In genomic region chr3:21678265-21678664, GRCm38 (mm10) we compare ENCODE assay signal across 25 mouse cellular contexts.
DNase-seq lines count a peak whose midpoint lies in the region; ATAC-seq and TF ChIP-seq lines count a peak whose summit lies in the region.
"Had no signal": no experiment of that assay in that cellular context is flagged by ENCODE, and none has a peak within 500 bp of the region (broad histone marks: within the 10 kb centered on the region; RNA-seq: fewer than 3 reads in every experiment).

No protein-coding gene starts in this region.

- TF ChIP-seq CTCF in liver, adult 2 months (IDR thresholded peaks at IDR 0.05; ENCODE audit: low read depth, low read length) = no peak
- no peak for TF ChIP-seq CTCF in intestine, postnatal 0 days (IDR thresholded peaks at IDR 0.05; ENCODE audit: low read depth)
- TF ChIP-seq CTCF in stomach, postnatal 0 days (IDR thresholded peaks at IDR 0.05; ENCODE audit: low read depth) = no peak

- no peak overlapping the region for H3K9ac ChIP-seq in liver, adult 2 months (ENCODE audit: low read depth, low read length)
- H3K9ac ChIP-seq in liver, embryonic 12.5 days = no peak overlapping the region
- H3K9ac ChIP-seq in intestine, embryonic 15.5 days = no peak overlapping the region
- H3K9ac ChIP-seq in intestine, postnatal 0 days (ENCODE audit: low read depth, low read length) = no peak overlapping the region
- H3K9ac ChIP-seq in stomach, postnatal 0 days (ENCODE audit: low read length) = no peak overlapping the region
- H3K9ac ChIP-seq in midbrain, embryonic 16.5 days (ENCODE audit: low read depth, low read length) = no peak overlapping the region
- H3K9ac ChIP-seq: embryonic facial prominence, embryonic 12.5 days had no signal

- no peak for ATAC-seq in liver, embryonic 12.5 days
- peak; percentile 53; the same call in 1 of the 2 replicates for ATAC-seq in intestine, embryonic 15.5 days
- peak; percentile 67 for ATAC-seq in intestine, postnatal 0 days
- ATAC-seq in stomach, postnatal 0 days (ENCODE audit: low FRiP score, low TSS enrichment) = peak; percentile 26; the same call in 1 of the 2 replicates
- ATAC-seq in midbrain, embryonic 16.5 days = no peak
- ATAC-seq: activated CD4-positive, CD25-positive, alpha-beta regulatory T cell, adult 4 months; CD4-positive, CD25-positive, alpha-beta regulatory T cell, adult 4 months; forebrain, embryonic 14.5 days; forebrain, embryonic 16.5 days; Patski had no signal

- H3K9me3 ChIP-seq in liver, embryonic 12.5 days (replicated peaks) = no peaks in the 10 kb centered on the region
- no peaks in the 10 kb centered on the region for H3K9me3 ChIP-seq in intestine, embryonic 15.5 days
- no peaks in the 10 kb centered on the region for H3K9me3 ChIP-seq in intestine, postnatal 0 days (ENCODE audit: control insufficient read depth)
- no peaks in the 10 kb centered on the region for H3K9me3 ChIP-seq in stomach, postnatal 0 days (ENCODE audit: control insufficient read depth, low read length)
- H3K9me3 ChIP-seq in midbrain, embryonic 16.5 days (replicated peaks; ENCODE audit: control insufficient read depth, low read length, poor library complexity, severe bottlenecking) = 0 out of 2 replicates have a peak, but pooled peaks cover 3% of the 10 kb centered on the region
- H3K9me3 ChIP-seq: embryonic facial prominence, embryonic 10.5 days; embryonic facial prominence, embryonic 12.5 days; G1E had no signal

- H3K4me1 ChIP-seq in liver, adult 2 months (ENCODE audit: control insufficient read depth, insufficient read depth, low read length) = no peaks in the 10 kb centered on the region
- H3K4me1 ChIP-seq in liver, embryonic 12.5 days = no peaks in the 10 kb centered on the region
- no peaks in the 10 kb centered on the region for H3K4me1 ChIP-seq in intestine, embryonic 15.5 days (replicated peaks)
- H3K4me1 ChIP-seq in intestine, postnatal 0 days (replicated peaks; ENCODE audit: control insufficient read depth, insufficient read depth, low read length) = no peaks in the 10 kb centered on the region
- H3K4me1 ChIP-seq in stomach, postnatal 0 days (replicated peaks; ENCODE audit: control insufficient read depth, insufficient read depth) = no peaks in the 10 kb centered on the region
- H3K4me1 ChIP-seq in midbrain, embryonic 16.5 days (ENCODE audit: control insufficient read depth, insufficient read depth, low read length) = no peaks in the 10 kb centered on the region
- H3K4me1 ChIP-seq: embryonic facial prominence, embryonic 10.5 days; embryonic facial prominence, embryonic 12.5 days had no signal

- H3K4me3 ChIP-seq in liver, adult 2 months (ENCODE audit: insufficient read depth, low read depth, low read length) = no peak overlapping the region
- no peak overlapping the region for H3K4me3 ChIP-seq in liver, embryonic 12.5 days
- no peak overlapping the region for H3K4me3 ChIP-seq in intestine, embryonic 15.5 days (replicated peaks)
- no peak overlapping the region for H3K4me3 ChIP-seq in intestine, postnatal 0 days (ENCODE audit: low read depth, low read length)
- H3K4me3 ChIP-seq in stomach, postnatal 0 days (ENCODE audit: low read depth, low read length) = no peak overlapping the region
- no peak overlapping the region for H3K4me3 ChIP-seq in midbrain, embryonic 16.5 days (ENCODE audit: low read depth, low read length)
- H3K4me3 ChIP-seq: embryonic facial prominence, embryonic 10.5 days; embryonic facial prominence, embryonic 12.5 days had no signal

- no peak for TF ChIP-seq POLR2A in liver, adult 2 months (IDR thresholded peaks at IDR 0.05; ENCODE audit: extremely low read depth, insufficient read depth, low read length)

- TF ChIP-seq EP300 in stomach, postnatal 0 days (optimal IDR thresholded peaks at IDR 0.05) = no peak

- DNase-seq in liver, adult 2 months (ENCODE audit: extremely low read depth, low read depth, low spot score) = peak; percentile 6
- DNase-seq in stomach, postnatal 0 days (ENCODE audit: low spot score) = no peak
- no peak for DNase-seq in layer of hippocampus, adult 9-11 months
- DNase-seq: adrenal gland, adult 8-10 months; adrenal gland, postnatal 14 days; adrenal gland, postnatal 36 days; B cell, adult 2 months; cerebellum, adult 11-12 months; cerebellum, adult 2 months; cerebellum, adult 9-10 months; cerebellum, postnatal 10 days; cerebellum, postnatal 25 days had no signal

- H3K79me2 ChIP-seq in liver, adult 2 months (ENCODE audit: control insufficient read depth, insufficient read depth, low read length) = no peaks in the 10 kb centered on the region

- H3K4me2 ChIP-seq in liver, embryonic 12.5 days = no peak overlapping the region
- no peak overlapping the region for H3K4me2 ChIP-seq in intestine, embryonic 15.5 days (replicated peaks)
- no peak overlapping the region for H3K4me2 ChIP-seq in intestine, postnatal 0 days (replicated peaks; ENCODE audit: low read depth)
- H3K4me2 ChIP-seq in stomach, postnatal 0 days (replicated peaks; ENCODE audit: low read depth) = no peak overlapping the region
- no peak overlapping the region for H3K4me2 ChIP-seq in midbrain, embryonic 16.5 days (ENCODE audit: low read length)
- H3K4me2 ChIP-seq: embryonic facial prominence, embryonic 12.5 days had no signal

- H3K27ac ChIP-seq in liver, adult 2 months (replicated peaks; ENCODE audit: insufficient read depth, low read depth, low read length) = no peak overlapping the region
- no peak overlapping the region for H3K27ac ChIP-seq in liver, embryonic 12.5 days
- H3K27ac ChIP-seq in intestine, embryonic 15.5 days = no peak overlapping the region
- no peak overlapping the region for H3K27ac ChIP-seq in intestine, postnatal 0 days (ENCODE audit: low read depth, low read length)
- H3K27ac ChIP-seq in stomach, postnatal 0 days (replicated peaks) = no peak overlapping the region
- H3K27ac ChIP-seq in midbrain, embryonic 16.5 days (ENCODE audit: low read length) = no peak overlapping the region
- H3K27ac ChIP-seq: embryonic facial prominence, embryonic 10.5 days; embryonic facial prominence, embryonic 12.5 days had no signal

- no peaks in the 10 kb centered on the region for H3K36me3 ChIP-seq in liver, adult 2 months (ENCODE audit: control insufficient read depth, insufficient read depth, low read length)
- H3K36me3 ChIP-seq in liver, embryonic 12.5 days = no peaks in the 10 kb centered on the region
- H3K36me3 ChIP-seq in intestine, embryonic 15.5 days = no peaks in the 10 kb centered on the region
- no peaks in the 10 kb centered on the region for H3K36me3 ChIP-seq in intestine, postnatal 0 days (ENCODE audit: control insufficient read depth, insufficient read depth)
- H3K36me3 ChIP-seq in stomach, postnatal 0 days (ENCODE audit: control insufficient read depth, insufficient read depth, low read length) = no peaks in the 10 kb centered on the region
- H3K36me3 ChIP-seq in midbrain, embryonic 16.5 days (ENCODE audit: control insufficient read depth, insufficient read depth, low read length) = no peaks in the 10 kb centered on the region
- H3K36me3 ChIP-seq: embryonic facial prominence, embryonic 10.5 days; embryonic facial prominence, embryonic 12.5 days; G1E had no signal

- H3K27me3 ChIP-seq in liver, adult 2 months (ENCODE audit: control insufficient read depth, insufficient read depth, low read length) = no peaks in the 10 kb centered on the region
- no peaks in the 10 kb centered on the region for H3K27me3 ChIP-seq in liver, embryonic 12.5 days (replicated peaks)
- H3K27me3 ChIP-seq in intestine, embryonic 15.5 days (replicated peaks) = no peaks in the 10 kb centered on the region
- no peaks in the 10 kb centered on the region for H3K27me3 ChIP-seq in intestine, postnatal 0 days (replicated peaks; ENCODE audit: control insufficient read depth, insufficient read depth, low read length)
- H3K27me3 ChIP-seq in stomach, postnatal 0 days (ENCODE audit: control insufficient read depth, insufficient read depth, low read length) = no peaks in the 10 kb centered on the region
- H3K27me3 ChIP-seq in midbrain, embryonic 16.5 days (ENCODE audit: control insufficient read depth, insufficient read depth, low read depth, low read length) = no peaks in the 10 kb centered on the region
- H3K27me3 ChIP-seq: CH12.LX; embryonic facial prominence, embryonic 12.5 days; Patski had no signal

Comparison
In these comparisons a context has a peak if more than half of its experiments do, and no peak if none do; other contexts are left out.
1. ATAC-seq: peak in intestine, embryonic 15.5 days (single experiment), intestine, postnatal 0 days (single experiment) and stomach, postnatal 0 days (single experiment); none in liver, embryonic 12.5 days (single experiment) and midbrain, embryonic 16.5 days (single experiment).